Mouse (Mus musculus): ENCODE results near the gene Ugt1a8.
"Not testable (repeated sequence)": the region's sequence is repeated elsewhere in the genome, so short reads cannot be mapped to it uniquely, and the experiment has no call there.

DNA sequence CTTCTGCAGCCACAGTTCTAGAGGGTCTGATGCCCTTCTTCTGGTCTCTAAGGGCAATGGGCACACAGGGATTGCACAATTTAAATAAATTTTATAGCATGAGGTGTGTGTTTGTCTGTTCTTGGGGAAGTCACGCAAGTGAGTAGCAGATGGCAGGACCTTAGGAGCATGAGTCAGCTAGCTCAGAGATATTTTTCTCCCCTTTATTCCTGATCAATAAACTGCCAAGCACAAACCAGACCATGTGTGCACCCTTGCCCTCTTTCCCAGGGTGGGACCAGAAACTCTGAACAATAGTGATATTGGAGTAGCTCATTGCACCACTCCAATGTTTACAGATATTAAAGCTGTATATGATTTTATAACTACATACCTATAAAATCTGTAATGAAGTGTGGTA is 42.6 kb downstream of the Ugt1a8 start:
- not testable (repeated sequence) for TF ChIP-seq GATA1 (IDR thresholded peaks at IDR 0.05; ENCODE audit: borderline replicate concordance, low read length); FLI1 (IDR thresholded peaks at IDR 0.05; ENCODE audit: low read length)
